Mouse (Mus musculus) midbrain, embryonic 10.5 days (tissue): ENCODE results near the gene Zfp827. TPM values are rescaled to one million over a fixed set of nuclear protein-coding genes. Genes with fewer than 3 reads are reported as not detected.
A peak's percentile ranks its signal among the peaks of the same experiment; 100 is the strongest.

Experiments
- DNase-seq: peaks from one replicate; pipeline ENCODE4 v3.0.0-alpha.2; 2017; ENCODE audit warnings: low spot score
- H3K27ac ChIP-seq: fragments of 300-500 bp; sonication (generic); replicated peaks from 2 replicates; pipeline ENCODE4 v1.5.1; 2016; ENCODE audit warnings: mild to moderate bottlenecking
- H3K27me3 ChIP-seq: fragments of 300-500 bp; sonication (generic); 2 replicates; pipeline ENCODE4 v1.6.1; 2016; ENCODE audit warnings: low read depth, mild to moderate bottlenecking; ENCODE audit not compliant: poor library complexity, severe bottlenecking
- H3K36me3 ChIP-seq: fragments of 300-500 bp; sonication (generic); 2 replicates; pipeline ENCODE4 v1.6.1; 2016; ENCODE audit warnings: mild to moderate bottlenecking, moderate library complexity
- H3K4me1 ChIP-seq: fragments of 300-500 bp; sonication (generic); 2 replicates; pipeline ENCODE4 v1.6.1; 2016
- H3K4me3 ChIP-seq: fragments of 300-500 bp; sonication (generic); 2 replicates; pipeline ENCODE4 v1.5.1; 2016; ENCODE audit warnings: mild to moderate bottlenecking, moderate library complexity
- H3K9me3 ChIP-seq: fragments of 300-500 bp; sonication (generic); replicated peaks from 2 replicates; pipeline ENCODE4 v1.6.1; 2016; ENCODE audit warnings: mild to moderate bottlenecking
- WGBS: fragments of 180-500 bp; shearing (Covaris S2); methylation state at CpG from one replicate; pipeline ENCODE4 v1.1.7; 2016; 5-methylcytosine and 5-hydroxymethylcytosine counted together
- polyA plus RNA-seq: library from polyadenylated mRNA; unstranded; fragments of >200 nt; fragmentation: Nextera tagmentation; extraction: Ambion mirVana; gene quantifications from 2 replicates; pipeline ENCODE4 v1.2.1, GENCODE M21; 2016

Gene Zfp827
- polyA plus RNA-seq, 1 experiment from 2014 or later, result 4.5 TPM

DNA sequence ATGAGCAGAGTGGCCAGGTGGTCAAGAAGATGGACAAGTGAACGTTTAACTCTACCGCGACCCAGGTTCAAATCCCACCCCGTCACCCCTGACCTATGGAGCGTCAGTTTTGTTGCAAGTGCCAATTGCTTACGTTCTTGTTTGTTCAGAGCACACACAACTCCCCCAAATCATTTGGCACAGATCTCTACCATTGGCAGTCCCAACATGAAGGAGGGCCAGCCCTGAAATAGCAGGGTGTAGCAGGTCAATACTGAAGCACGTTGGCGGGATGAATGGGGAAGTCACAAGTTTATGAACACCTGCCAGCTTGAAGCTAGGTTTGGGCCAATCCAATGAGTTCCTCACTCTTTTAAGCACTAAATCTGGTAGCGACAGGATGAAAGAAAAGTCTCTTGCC is 46.7 kb downstream of the Zfp827 start:
- DNase-seq, result no peak
- Histone ChIP-seq H3K9me3 (no peaks in the 10 kb centered on the region), H3K36me3 (peaks cover 95% of the 10 kb centered on the region), H3K4me1 (peaks cover 34% of the 10 kb centered on the region), H3K27ac (no peak overlapping the region), H3K4me3 (no peak overlapping the region), H3K27me3 (no peaks in the 10 kb centered on the region)
- WGBS, result 92% methylated on average over 9 of the region's 9 CpGs

GRCm38 (mm10) chr8:79077256-79077655 is 49.0 kb downstream of the Zfp827 start:
- H3K27ac ChIP-seq, result no peak overlapping the region
- no peak for DNase-seq
- peaks cover 89% of the 10 kb centered on the region for H3K36me3 ChIP-seq
- peaks cover 31% of the 10 kb centered on the region for H3K4me1 ChIP-seq
- H3K27me3 ChIP-seq, result no peaks in the 10 kb centered on the region
- whole genome bisulfite sequencing, result 88% methylated on average over 5 of the region's 5 CpGs
- no peak overlapping the region for H3K4me3 ChIP-seq
- no peaks in the 10 kb centered on the region for H3K9me3 ChIP-seq

GRCm38 (mm10) chr8:79078556-79079195 is 50.4 kb downstream of the Zfp827 start:
- Histone ChIP-seq H3K9me3 (no peaks in the 10 kb centered on the region), H3K4me3 (no peak overlapping the region), H3K36me3 (peaks cover 90% of the 10 kb centered on the region), H3K4me1 (peaks cover 29% of the 10 kb centered on the region), H3K27me3 (no peaks in the 10 kb centered on the region), H3K27ac (peak overlapping the region; percentile 29; the same call in 1 of the 2 replicates)
- DNase-seq, result no peak
- WGBS, result 26% methylated on average over 11 of the region's 11 CpGs

DNA sequence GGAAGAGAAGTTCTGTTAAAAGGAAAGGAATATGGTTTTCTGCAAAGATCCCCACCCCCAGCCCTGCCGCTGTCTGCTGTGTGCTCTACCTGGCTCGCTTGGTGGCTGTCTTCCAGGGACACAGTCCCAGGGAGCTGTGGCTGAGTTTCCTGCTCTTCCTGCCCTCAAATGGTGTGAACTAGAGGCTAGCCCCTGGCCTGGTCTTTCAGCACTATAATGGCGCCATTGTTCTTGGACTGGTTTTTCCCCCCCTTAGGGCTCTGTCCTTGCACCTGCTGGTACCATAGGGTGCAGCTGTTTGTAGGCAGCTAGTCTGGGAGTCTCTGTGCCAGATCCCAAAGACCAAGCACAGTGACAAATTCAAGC is 50.9 kb downstream of the Zfp827 start:
- no peaks in the 10 kb centered on the region for H3K9me3 ChIP-seq
- H3K27me3 ChIP-seq, result no peaks in the 10 kb centered on the region
- DNase-seq, result no peak
- H3K27ac ChIP-seq, result no peak overlapping the region
- 76% methylated on average over 3 of the region's 3 CpGs for WGBS
- no peak overlapping the region for H3K4me3 ChIP-seq
- peaks cover 90% of the 10 kb centered on the region for H3K36me3 ChIP-seq
- peaks cover 29% of the 10 kb centered on the region for H3K4me1 ChIP-seq

GRCm38 (mm10) chr8:79080096-79080739 is 52.0 kb downstream of the Zfp827 start:
- H3K9me3 ChIP-seq, result no peaks in the 10 kb centered on the region
- H3K4me3 ChIP-seq, result no peak overlapping the region
- no peaks in the 10 kb centered on the region for H3K27me3 ChIP-seq
- no peak for DNase-seq
- WGBS, result 85% methylated on average over 6 of the region's 6 CpGs
- no peak overlapping the region for H3K27ac ChIP-seq
- peaks cover 86% of the 10 kb centered on the region for H3K36me3 ChIP-seq
- H3K4me1 ChIP-seq, result peaks cover 29% of the 10 kb centered on the region

- no peak overlapping the region for H3K27ac ChIP-seq
- peaks cover 29% of the 10 kb centered on the region for H3K4me1 ChIP-seq
- no peaks in the 10 kb centered on the region for H3K9me3 ChIP-seq
- H3K4me3 ChIP-seq, result no peak overlapping the region
- no peaks in the 10 kb centered on the region for H3K27me3 ChIP-seq
- H3K36me3 ChIP-seq, result peaks cover 80% of the 10 kb centered on the region
- no peak for DNase-seq
- 93% methylated on average over 4 of the region's 4 CpGs for WGBS
Observed at GRCm38 (mm10) chr8:79081333-79081732, 53.1 kb downstream of the Zfp827 start.

- DNase-seq, result no peak
- no peaks in the 10 kb centered on the region for H3K9me3 ChIP-seq
- no peak overlapping the region for H3K27ac ChIP-seq
- no peaks in the 10 kb centered on the region for H3K27me3 ChIP-seq
- 90% methylated on average over 10 of the region's 10 CpGs for WGBS
- peaks cover 82% of the 10 kb centered on the region for H3K36me3 ChIP-seq
- H3K4me3 ChIP-seq, result no peak overlapping the region
- peaks cover 29% of the 10 kb centered on the region for H3K4me1 ChIP-seq
Observed at GRCm38 (mm10) chr8:79081955-79082354, 53.7 kb downstream of the Zfp827 start.

DNA sequence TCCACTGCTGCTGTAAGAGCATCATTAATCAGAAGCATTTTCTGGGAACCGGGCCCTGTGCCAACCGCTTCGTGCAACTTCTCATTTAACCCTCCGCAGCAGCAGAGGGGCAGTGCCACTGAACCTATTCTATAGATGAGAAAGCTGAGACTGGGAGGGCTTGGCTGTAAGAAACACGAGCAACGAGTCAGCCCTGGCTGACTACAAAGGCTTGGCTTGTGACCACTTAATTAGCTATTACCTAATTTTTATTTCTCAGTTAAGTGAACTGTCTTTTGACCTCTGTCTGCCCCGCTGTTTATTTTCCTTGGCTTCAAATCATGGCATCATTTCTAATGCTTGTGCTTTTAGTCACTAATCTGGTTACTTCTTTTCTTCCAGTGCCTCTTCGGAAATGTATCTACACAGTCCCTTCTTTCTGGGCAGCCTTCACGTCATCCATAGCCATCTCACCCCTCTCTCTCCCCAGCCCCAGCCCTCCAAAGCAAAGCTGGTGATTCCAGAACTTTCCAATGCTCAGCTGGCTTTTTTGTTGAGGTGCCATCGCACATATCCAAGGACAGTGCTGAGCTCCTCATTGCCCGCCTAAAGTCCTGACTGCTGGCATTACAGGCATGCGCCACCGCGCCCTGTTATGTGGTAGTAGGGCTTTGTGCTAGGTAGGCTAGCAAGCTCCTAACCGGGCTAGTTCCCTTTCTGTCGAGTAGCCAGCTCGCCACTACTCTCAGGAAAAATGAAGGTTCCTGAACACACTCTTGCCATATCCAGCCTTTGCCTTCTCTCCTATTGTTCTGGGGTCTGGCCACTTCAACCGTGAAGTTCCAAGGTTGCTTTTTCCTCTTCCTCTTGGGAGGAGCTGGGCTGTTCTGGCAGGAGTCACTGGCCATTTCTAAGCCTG is 55.5 kb downstream of the Zfp827 start:
- Histone ChIP-seq H3K27ac (no peak overlapping the region), H3K4me3 (no peak overlapping the region), H3K36me3 (peaks cover 84% of the 10 kb centered on the region), H3K27me3 (no peaks in the 10 kb centered on the region), H3K9me3 (no peaks in the 10 kb centered on the region), H3K4me1 (peaks cover 14% of the 10 kb centered on the region)
- 92% methylated on average over 18 of the region's 18 CpGs for WGBS
- no peak for DNase-seq

DNA sequence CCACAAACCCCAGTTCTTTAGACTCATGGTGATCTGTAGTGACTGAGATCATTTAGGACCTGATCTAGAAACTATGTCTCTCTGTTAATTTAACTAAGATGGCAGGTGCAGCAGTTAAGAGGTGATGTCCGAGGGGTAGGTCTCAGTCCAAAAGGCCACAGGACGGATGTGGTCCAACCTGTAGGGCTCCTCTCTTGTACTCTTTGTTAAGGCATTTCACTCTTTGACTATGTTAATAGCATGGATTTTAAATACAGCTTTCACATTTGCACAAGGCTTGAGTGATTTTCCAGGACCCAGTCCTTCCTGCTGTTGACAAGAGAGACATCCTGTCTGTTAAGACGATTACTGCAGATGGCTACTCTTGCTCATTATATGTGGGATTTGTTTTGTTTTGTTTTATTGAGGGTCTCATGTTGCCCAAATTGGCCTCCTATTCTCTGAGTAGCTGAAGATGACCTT is 56.2 kb downstream of the Zfp827 start:
- Histone ChIP-seq H3K4me3 (no peak overlapping the region), H3K9me3 (no peaks in the 10 kb centered on the region), H3K4me1 (peaks cover 10% of the 10 kb centered on the region), H3K27me3 (no peaks in the 10 kb centered on the region), H3K36me3 (peaks cover 84% of the 10 kb centered on the region), H3K27ac (no peak overlapping the region)
- DNase-seq, result no peak
- WGBS, result 90% methylated on average over 3 of the region's 3 CpGs

- 94% methylated on average over 4 of the region's 4 CpGs for WGBS
- Histone ChIP-seq H3K27me3 (no peaks in the 10 kb centered on the region), H3K9me3 (no peaks in the 10 kb centered on the region), H3K36me3 (peaks cover 76% of the 10 kb centered on the region), H3K4me1 (no peaks in the 10 kb centered on the region), H3K4me3 (no peak overlapping the region), H3K27ac (no peak overlapping the region)
- DNase-seq, result no peak
Observed at GRCm38 (mm10) chr8:79094422-79094821, 66.2 kb downstream of the Zfp827 start.

GRCm38 (mm10) chr8:79095162-79095561 is 66.9 kb downstream of the Zfp827 start:
- H3K4me1 ChIP-seq, result no peaks in the 10 kb centered on the region
- whole genome bisulfite sequencing, result 95% methylated on average over 7 of the region's 7 CpGs
- no peak overlapping the region for H3K4me3 ChIP-seq
- no peaks in the 10 kb centered on the region for H3K27me3 ChIP-seq
- no peaks in the 10 kb centered on the region for H3K9me3 ChIP-seq
- H3K36me3 ChIP-seq, result peaks cover 73% of the 10 kb centered on the region
- DNase-seq, result no peak
- no peak overlapping the region for H3K27ac ChIP-seq

DNA sequence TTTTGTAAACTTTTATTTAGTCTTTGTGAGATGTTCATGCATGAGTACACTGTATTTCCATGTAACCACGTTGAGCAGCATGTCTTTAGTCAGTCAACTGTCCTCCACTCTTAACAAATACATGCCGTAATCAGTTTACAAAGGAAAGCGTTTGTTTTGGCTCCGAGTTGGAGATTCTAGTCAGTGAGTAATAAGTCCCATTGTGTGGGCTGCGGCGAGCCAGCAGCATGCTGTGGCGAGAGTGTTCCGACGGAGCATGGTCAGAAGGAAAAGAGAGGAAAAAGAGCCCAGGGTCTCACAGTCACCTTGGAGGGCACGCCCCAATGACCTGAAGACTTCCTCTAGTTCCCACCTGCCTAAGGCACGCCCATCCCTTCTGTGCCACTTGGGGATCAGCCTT is 68.7 kb downstream of the Zfp827 start:
- no peak for DNase-seq
- no peak overlapping the region for H3K4me3 ChIP-seq
- H3K27me3 ChIP-seq, result no peaks in the 10 kb centered on the region
- H3K9me3 ChIP-seq, result no peaks in the 10 kb centered on the region
- H3K36me3 ChIP-seq, result peaks cover 65% of the 10 kb centered on the region
- 69% methylated on average over 11 of the region's 11 CpGs for WGBS
- H3K4me1 ChIP-seq, result no peaks in the 10 kb centered on the region
- no peak overlapping the region for H3K27ac ChIP-seq

DNA sequence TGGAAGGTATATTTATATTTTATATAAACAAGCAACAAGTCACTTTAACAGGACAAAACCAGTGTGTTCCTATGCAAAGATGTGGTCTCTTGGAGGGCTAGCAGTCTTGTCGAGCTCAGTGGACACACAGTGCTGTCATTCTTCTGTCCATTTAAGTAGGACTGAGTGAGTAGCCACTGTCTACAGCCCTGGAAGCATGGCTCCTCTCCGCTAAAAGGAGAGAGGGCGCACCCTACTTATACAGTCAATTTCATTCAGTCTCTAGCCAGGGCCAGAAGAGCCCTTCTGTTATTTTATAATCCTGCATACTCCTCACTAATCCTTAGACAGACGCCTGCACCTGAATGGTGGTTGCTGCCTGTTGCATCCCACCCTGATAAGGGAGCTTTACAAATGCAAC is 74.5 kb downstream of the Zfp827 start:
- H3K9me3 ChIP-seq, result no peaks in the 10 kb centered on the region
- no peak overlapping the region for H3K27ac ChIP-seq

More for the DNA sequence above, 74.5 kb downstream of the Zfp827 start:
- 77% methylated on average over 4 of the region's 4 CpGs for WGBS
- DNase-seq, result no peak
- H3K4me3 ChIP-seq, result no peak overlapping the region
- no peaks in the 10 kb centered on the region for H3K27me3 ChIP-seq
- peaks cover 10% of the 10 kb centered on the region; the same call in 1 of the 2 replicates for H3K4me1 ChIP-seq
- peaks cover 67% of the 10 kb centered on the region for H3K36me3 ChIP-seq
